Mouse (Mus musculus): ENCODE measurements around the gene Hoxb7. TPM values are rescaled to one million over a fixed set of nuclear protein-coding genes. Genes with fewer than 3 reads are reported as not detected.
A peak's percentile ranks its signal among the peaks of the same experiment; 100 is the strongest.

The Hoxb7 gene
- total and polyA plus RNA-seq, 2 experiments from 2014 or later, result not detected

GRCm38 (mm10) chr11:96278324-96278723, 8.1 kb upstream of the Hoxb7 start:
- Histone ChIP-seq H3K36me3 (ENCODE audit: insufficient read depth, low read length) (no peaks in the 10 kb centered on the region), H3K27me3 (ENCODE audit: insufficient read depth, low read length) (peaks cover 90% of the 10 kb centered on the region), H3K4me3 (ENCODE audit: low read depth, low read length) (no peak overlapping the region), H3K9me3 (ENCODE audit: low read length) (no peaks in the 10 kb centered on the region), H3K27ac (ENCODE audit: low read depth, low read length) (no peak overlapping the region), H3K4me2 (ENCODE audit: low read depth, low read length, poor library complexity, severe bottlenecking) (no peak overlapping the region), H3K9ac (replicated peaks; ENCODE audit: low read length, poor library complexity, severe bottlenecking) (no peak overlapping the region), H3K4me1 (ENCODE audit: insufficient read depth, low read length) (no peaks in the 10 kb centered on the region)
- no peak for ATAC-seq (ENCODE audit: low FRiP score)
- TF ChIP-seq CTCF (IDR thresholded peaks at IDR 0.05), result no peak
- DNase-seq (ENCODE audit: low spot score), result no peak
- 24% methylated on average over 14 of the region's 14 CpGs for WGBS

GRCm38 (mm10) chr11:96278773-96279172, 7.7 kb upstream of the Hoxb7 start:
- no peaks in the 10 kb centered on the region for H3K9me3 ChIP-seq (ENCODE audit: low read length)
- no peak overlapping the region for H3K4me3 ChIP-seq (ENCODE audit: low read depth, low read length)
- DNase-seq (ENCODE audit: low spot score) (peak; percentile 91), ATAC-seq (ENCODE audit: low FRiP score) (no peak)
- no peak overlapping the region for H3K27ac ChIP-seq (ENCODE audit: low read depth, low read length)
- peak; percentile 90 for TF ChIP-seq CTCF (IDR thresholded peaks at IDR 0.05)
- no peak overlapping the region for H3K9ac ChIP-seq (replicated peaks; ENCODE audit: low read length, poor library complexity, severe bottlenecking)
- no peaks in the 10 kb centered on the region for H3K36me3 ChIP-seq (ENCODE audit: insufficient read depth, low read length)
- peaks cover 90% of the 10 kb centered on the region for H3K27me3 ChIP-seq (ENCODE audit: insufficient read depth, low read length)
- under 1% methylated on average over 9 of the region's 9 CpGs for WGBS
- H3K4me1 ChIP-seq (ENCODE audit: insufficient read depth, low read length), result no peaks in the 10 kb centered on the region
- H3K4me2 ChIP-seq (ENCODE audit: low read depth, low read length, poor library complexity, severe bottlenecking), result no peak overlapping the region

GRCm38 (mm10) chr11:96279421-96280233, 6.8 kb upstream of the Hoxb7 start:
- 3% methylated on average over 31 of the region's 31 CpGs for WGBS
- Histone ChIP-seq H3K4me1 (ENCODE audit: insufficient read depth, low read length) (no peaks in the 10 kb centered on the region), H3K36me3 (ENCODE audit: insufficient read depth, low read length) (no peaks in the 10 kb centered on the region), H3K4me2 (ENCODE audit: low read depth, low read length, poor library complexity, severe bottlenecking) (no peak overlapping the region), H3K27me3 (ENCODE audit: insufficient read depth, low read length) (peaks cover 90% of the 10 kb centered on the region), H3K27ac (ENCODE audit: low read depth, low read length) (no peak overlapping the region), H3K9ac (replicated peaks; ENCODE audit: low read length, poor library complexity, severe bottlenecking) (no peak overlapping the region), H3K4me3 (ENCODE audit: low read depth, low read length) (no peak overlapping the region), H3K9me3 (ENCODE audit: low read length) (no peaks in the 10 kb centered on the region)
- no peak for TF ChIP-seq CTCF (IDR thresholded peaks at IDR 0.05)
- ATAC-seq (ENCODE audit: low FRiP score), result no peak
- DNase-seq (ENCODE audit: low spot score), result no peak

GRCm38 (mm10) chr11:96280399-96281378, 5.7 kb upstream of the Hoxb7 start:
- TF ChIP-seq CTCF (IDR thresholded peaks at IDR 0.05), result no peak
- Histone ChIP-seq H3K27me3 (ENCODE audit: insufficient read depth, low read length) (peaks cover 87% of the 10 kb centered on the region), H3K9ac (replicated peaks; ENCODE audit: low read length, poor library complexity, severe bottlenecking) (no peak overlapping the region), H3K36me3 (ENCODE audit: insufficient read depth, low read length) (no peaks in the 10 kb centered on the region), H3K4me1 (ENCODE audit: insufficient read depth, low read length) (no peaks in the 10 kb centered on the region), H3K9me3 (ENCODE audit: low read length) (no peaks in the 10 kb centered on the region), H3K4me3 (ENCODE audit: low read depth, low read length) (no peak overlapping the region), H3K27ac (ENCODE audit: low read depth, low read length) (no peak overlapping the region), H3K4me2 (ENCODE audit: low read depth, low read length, poor library complexity, severe bottlenecking) (no peak overlapping the region)
- 6% methylated on average over 8 of the region's 8 CpGs for WGBS
- DNase-seq (ENCODE audit: low spot score), result no peak
- ATAC-seq (ENCODE audit: low FRiP score), result no peak

GRCm38 (mm10) chr11:96281396-96281795, 5.0 kb upstream of the Hoxb7 start:
- WGBS, result 4% methylated on average over 18 of the region's 18 CpGs
- Histone ChIP-seq H3K27ac (ENCODE audit: low read depth, low read length) (no peak overlapping the region), H3K36me3 (ENCODE audit: insufficient read depth, low read length) (no peaks in the 10 kb centered on the region), H3K4me1 (ENCODE audit: insufficient read depth, low read length) (no peaks in the 10 kb centered on the region), H3K9ac (replicated peaks; ENCODE audit: low read length, poor library complexity, severe bottlenecking) (no peak overlapping the region), H3K4me2 (ENCODE audit: low read depth, low read length, poor library complexity, severe bottlenecking) (no peak overlapping the region), H3K4me3 (ENCODE audit: low read depth, low read length) (no peak overlapping the region), H3K9me3 (ENCODE audit: low read length) (no peaks in the 10 kb centered on the region), H3K27me3 (ENCODE audit: insufficient read depth, low read length) (peaks cover 82% of the 10 kb centered on the region)
- DNase-seq (ENCODE audit: low spot score), result no peak
- no peak for ATAC-seq (ENCODE audit: low FRiP score)
- TF ChIP-seq CTCF (IDR thresholded peaks at IDR 0.05), result no peak
